Mouse (Mus musculus) ES-E14 (cell line): Measurements from ENCODE around the gene Depp1. TPM values are rescaled to one million over a fixed set of nuclear protein-coding genes. Genes with fewer than 3 reads are reported as not detected.

Source experiments
- DNase-seq: peaks from one replicate; pipeline ENCODE4 v3.0.0-alpha.2; 2013; ENCODE audit warnings: low read depth, low spot score
- H3K27ac ChIP-seq: 2 replicates; pipeline ENCODE4 v1.5.1; 2012; ENCODE audit warnings: low read depth, mild to moderate bottlenecking, low read length, moderate library complexity, mixed read lengths; ENCODE audit not compliant: poor library complexity, insufficient read depth, severe bottlenecking
- H3K36me3 ChIP-seq: 2 replicates; pipeline ENCODE4 v1.6.1; 2012; ENCODE audit warnings: mild to moderate bottlenecking, low read length, moderate library complexity, mixed read lengths; ENCODE audit not compliant: control insufficient read depth, poor library complexity, insufficient read depth, severe bottlenecking
- H3K4me1 ChIP-seq, 2 experiments: fragments of 150-350 bp in 1 of 2; sonication (generic) in 1 of 2; 2 replicates each; pipeline ENCODE4 v1.6.1; 2012; ENCODE audit warnings: low read length in 2 of 2, mild to moderate bottlenecking in 1 of 2, mixed read lengths in 1 of 2; ENCODE audit not compliant: control insufficient read depth in 2 of 2, insufficient read depth in 2 of 2, poor library complexity in 1 of 2
- H3K4me3 ChIP-seq, 2 experiments: fragments of 150-350 bp in 1 of 2; sonication (generic) in 1 of 2; 2 replicates each; pipeline ENCODE4 v1.5.1; 2012; ENCODE audit warnings: low read length in 2 of 2, low read depth in 1 of 2, mild to moderate bottlenecking in 1 of 2, mixed read lengths in 1 of 2; ENCODE audit not compliant: insufficient read depth in 1 of 2, poor library complexity in 1 of 2, severe bottlenecking in 1 of 2
- H3K9ac ChIP-seq: 2 replicates; pipeline ENCODE4 v1.6.1; 2012; ENCODE audit warnings: low read depth, mild to moderate bottlenecking, low read length, mixed read lengths; ENCODE audit not compliant: poor library complexity, insufficient read depth, severe bottlenecking
- H3K9me3 ChIP-seq: fragments of 150-350 bp; sonication (generic); 2 replicates; pipeline ENCODE4 v1.6.1; 2012; ENCODE audit warnings: low read depth, mild to moderate bottlenecking, low read length; ENCODE audit not compliant: control insufficient read depth, insufficient read depth
- CHD2 ChIP-seq: IDR thresholded peaks from 2 replicates; pipeline ENCODE4 v1.6.1; 2014; ENCODE audit warnings: mild to moderate bottlenecking, low read depth, low read length, inconsistent platforms
- HCFC1 ChIP-seq: IDR thresholded peaks from 2 replicates; pipeline ENCODE4 v1.6.1; 2012; ENCODE audit warnings: low read length, inconsistent platforms, borderline replicate concordance; ENCODE audit not compliant: insufficient read depth
- MAFK ChIP-seq: IDR thresholded peaks from 2 replicates; pipeline ENCODE4 v1.6.1; 2014; ENCODE audit warnings: mild to moderate bottlenecking, low read depth, low read length, inconsistent platforms; ENCODE audit not compliant: insufficient read depth
- ZC3H11A ChIP-seq: IDR thresholded peaks from 2 replicates; pipeline ENCODE4 v1.6.1; 2012; ENCODE audit warnings: low read depth, mild to moderate bottlenecking, inconsistent platforms, low read length, borderline replicate concordance
- ZNF384 ChIP-seq: IDR thresholded peaks from 2 replicates; pipeline ENCODE4 v1.6.1; 2012; ENCODE audit warnings: low read depth, low read length, inconsistent platforms
- in situ Hi-C, 2 experiments: fragments of 600-800 bp; cut with MboI; formaldehyde crosslinking; loops; one replicate each; pipeline ENCODE4 v1.15.1; 2025; ENCODE audit warnings: low sequenced_read_pairs in 2 of 2, inconsistent platforms in 1 of 2; ENCODE audit not compliant: unreplicated experiment in 2 of 2
- total RNA-seq: library from RNA; depleted of rRNA; stranded (reverse); fragments of 300-350 nt; gene quantifications from 2 replicates; pipeline ENCODE4 v1.2.3, GENCODE M21; 2012

The Depp1 gene
- total RNA-seq, 1 experiment: 0.18 TPM

- no peak for TF ChIP-seq ZNF384
- TF ChIP-seq MAFK: no peak
- no peak for TF ChIP-seq ZC3H11A
- TF ChIP-seq CHD2: no peak
- TF ChIP-seq HCFC1: no peak
- no peaks in the 10 kb centered on the region for H3K9me3 ChIP-seq
- in situ Hi-C loops: no loop called here
- no peak overlapping the region for H3K27ac ChIP-seq
- no peak overlapping the region for H3K4me3 ChIP-seq
- peaks cover 0 to 3% of the 10 kb centered on the region in 2 experiments; a peak in 1 of 4 replicates for H3K4me1 ChIP-seq
- no peaks in the 10 kb centered on the region for H3K36me3 ChIP-seq
- no peak for DNase-seq
- no peak overlapping the region for H3K9ac ChIP-seq
Measured at GRCm38 (mm10) chr6:116636581-116637235, 13.7 kb upstream of the Depp1 start.

- no peak for TF ChIP-seq ZNF384
- TF ChIP-seq CHD2: no peak
- TF ChIP-seq ZC3H11A: no peak
- TF ChIP-seq HCFC1: no peak
- TF ChIP-seq MAFK: no peak
- no peak for DNase-seq
- H3K4me1 ChIP-seq: peaks cover 0 to 3% of the 10 kb centered on the region in 2 experiments; a peak in 1 of 4 replicates
- H3K9me3 ChIP-seq: no peaks in the 10 kb centered on the region
- H3K36me3 ChIP-seq: no peaks in the 10 kb centered on the region
- in situ Hi-C loops: no loop called here
- H3K4me3 ChIP-seq: no peak overlapping the region
- no peak overlapping the region for H3K9ac ChIP-seq
- H3K27ac ChIP-seq: no peak overlapping the region
Measured at GRCm38 (mm10) chr6:116637496-116637895, 12.9 kb upstream of the Depp1 start.

- no peak overlapping the region for H3K27ac ChIP-seq
- in situ Hi-C loops: no loop called here
- peaks cover 2 to 3% of the 10 kb centered on the region in 2 experiments; a peak in 2 of 4 replicates for H3K4me1 ChIP-seq
- H3K9ac ChIP-seq: no peak overlapping the region
- H3K36me3 ChIP-seq: no peaks in the 10 kb centered on the region
- DNase-seq: no peak
- TF ChIP-seq CHD2 (no peak), HCFC1 (no peak)
- no peaks in the 10 kb centered on the region for H3K9me3 ChIP-seq
- no peak overlapping the region for H3K4me3 ChIP-seq
Measured at GRCm38 (mm10) chr6:116638871-116639270, 11.5 kb upstream of the Depp1 start.

GRCm38 (mm10) chr6:116639663-116640062 lies 10.7 kb upstream of the Depp1 start:
- in situ Hi-C loops: no loop called here
- TF ChIP-seq ZNF384 (no peak), MAFK (no peak), CHD2 (no peak), ZC3H11A (no peak), HCFC1 (no peak)
- Histone ChIP-seq H3K36me3 (no peaks in the 10 kb centered on the region), H3K4me3 (no peak overlapping the region), H3K27ac (no peak overlapping the region), H3K9me3 (no peaks in the 10 kb centered on the region), H3K4me1 (peaks cover 2 to 3% of the 10 kb centered on the region in 2 experiments; a peak in 2 of 4 replicates), H3K9ac (no peak overlapping the region)
- DNase-seq: no peak

- in situ Hi-C loops: no loop called here
- Histone ChIP-seq H3K4me3 (no peak overlapping the region), H3K9ac (no peak overlapping the region), H3K4me1 (peaks cover 2 to 3% of the 10 kb centered on the region in 2 experiments; a peak in 2 of 4 replicates), H3K27ac (no peak overlapping the region), H3K9me3 (no peaks in the 10 kb centered on the region), H3K36me3 (no peaks in the 10 kb centered on the region)
- DNase-seq: no peak
- TF ChIP-seq ZNF384: no peak
- no peak for TF ChIP-seq CHD2
- TF ChIP-seq HCFC1: no peak
- no peak for TF ChIP-seq MAFK
Measured at GRCm38 (mm10) chr6:116642942-116643341, 7.5 kb upstream of the Depp1 start.
